Mouse (Mus musculus) liver, adult 2 months (tissue): Measurements from ENCODE around the gene Gstm7.

Experiments used
- CTCF ChIP-seq: fragments of 200-500 bp; IDR thresholded peaks from 2 replicates; pipeline ENCODE4 v1.5.1; 2011; ENCODE audit warnings: low read depth, low read length, control low read depth
- POLR2A ChIP-seq: fragments of 200-500 bp; IDR thresholded peaks from 2 replicates; pipeline ENCODE4 v1.6.1; 2011; ENCODE audit warnings: low read length, control low read depth; ENCODE audit not compliant: insufficient read depth; ENCODE audit errors: extremely low read depth

DNA sequence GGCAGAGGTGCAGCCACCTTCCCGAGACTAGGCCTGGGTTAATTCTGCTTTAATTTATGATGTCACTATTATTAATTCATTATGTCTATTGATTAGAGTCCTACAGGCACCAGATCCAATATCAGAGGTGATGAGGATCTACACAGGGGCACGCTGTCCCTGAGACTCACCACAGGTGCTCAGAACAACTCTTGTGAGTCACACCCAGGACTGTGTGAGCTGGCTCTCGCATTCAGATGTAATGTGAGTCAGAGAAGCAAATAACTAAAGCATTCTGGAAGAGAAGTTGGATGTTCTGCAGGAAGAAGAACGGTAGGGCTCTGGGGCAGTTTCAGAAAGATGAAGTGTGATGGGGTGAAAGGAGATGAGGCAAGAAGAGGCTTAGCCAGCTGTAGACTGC, 2.4 kb downstream of the Gstm7 start:
- TF ChIP-seq CTCF (no peak), POLR2A (no peak)
